Mouse (Mus musculus): ENCODE data around the gene Ift22. TPM values are rescaled to one million over a fixed set of nuclear protein-coding genes. Genes with fewer than 3 reads are reported as not detected.

Ift22 gene
- polyA plus RNA-seq, 1 experiment from 2014 or later = 115 TPM

GRCm38 (mm10) chr5:136918655-136919472, 10.9 kb downstream of the Ift22 start:
- H3K9me3 ChIP-seq = no peaks in the 10 kb centered on the region
- 3% methylated on average over 38 of the region's 38 CpGs for WGBS
- peak overlapping the region; percentile 71 for H3K9ac ChIP-seq
- H3K36me3 ChIP-seq (replicated peaks) = peaks cover 6% of the 10 kb centered on the region
- no peaks in the 10 kb centered on the region for H3K27me3 ChIP-seq
- peak; percentile 89 for ATAC-seq (ENCODE audit: low FRiP score)
- peak overlapping the region; percentile 59 for H3K4me3 ChIP-seq (replicated peaks)
- H3K4me2 ChIP-seq = peak overlapping the region; percentile 86
- H3K27ac ChIP-seq = peak overlapping the region; percentile 42; the same call in 1 of the 2 replicates
- peaks cover 7% of the 10 kb centered on the region for H3K4me1 ChIP-seq

DNA sequence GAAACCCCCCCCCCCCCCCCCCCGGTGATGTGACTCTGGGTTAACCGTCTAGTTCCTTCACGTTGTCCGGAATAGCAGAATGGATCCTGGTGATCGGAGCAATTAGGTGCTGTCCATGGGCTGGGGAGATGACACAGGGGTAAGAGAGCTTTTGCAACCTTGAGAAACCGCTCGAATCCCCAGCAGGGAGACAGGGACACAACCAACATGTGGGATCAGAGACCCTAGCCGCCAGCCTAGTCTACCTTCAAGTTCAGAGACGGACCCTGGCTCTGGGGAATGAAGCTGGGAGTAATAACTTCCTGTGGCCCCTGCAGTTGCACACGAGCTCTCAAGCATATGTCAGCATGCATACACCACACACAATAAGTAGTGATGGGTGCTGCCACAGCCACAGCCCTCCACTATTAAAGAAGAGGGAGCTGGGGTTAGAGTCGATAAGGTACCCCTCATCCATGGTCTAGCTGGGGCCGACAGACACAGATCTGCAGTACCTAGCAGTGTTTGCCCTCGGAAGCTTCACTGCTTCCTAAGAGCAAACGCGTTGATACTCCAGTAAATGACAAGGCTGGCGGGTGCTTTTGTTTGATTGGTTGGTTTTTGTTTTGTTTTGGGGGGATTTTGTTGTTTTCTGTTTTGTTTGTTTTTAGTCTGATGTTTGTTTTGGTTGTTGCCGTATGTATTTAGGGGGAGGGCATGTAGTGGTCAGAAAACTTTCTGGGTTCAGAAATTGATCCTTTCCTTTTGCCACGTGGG, 11.8 kb downstream of the Ift22 start:
- peak overlapping the region; percentile 86 for H3K4me2 ChIP-seq
- no peaks in the 10 kb centered on the region for H3K27me3 ChIP-seq
- 23% methylated on average over 18 of the region's 18 CpGs for WGBS
- peak overlapping the region; percentile 71 for H3K9ac ChIP-seq
- H3K4me3 ChIP-seq (replicated peaks) = peak overlapping the region; percentile 59
- H3K27ac ChIP-seq = no peak overlapping the region
- ATAC-seq (ENCODE audit: low FRiP score) = peak; percentile 37; the same call in 1 of the 2 replicates
- peaks cover 7% of the 10 kb centered on the region for H3K4me1 ChIP-seq
- H3K36me3 ChIP-seq (replicated peaks) = peaks cover under 1% of the 10 kb centered on the region; the same call in 1 of the 2 replicates
- no peaks in the 10 kb centered on the region for H3K9me3 ChIP-seq

GRCm38 (mm10) chr5:136922830-136923229, 14.9 kb downstream of the Ift22 start:
- Histone ChIP-seq H3K9ac (no peak overlapping the region), H3K9me3 (no peaks in the 10 kb centered on the region), H3K4me2 (no peak overlapping the region), H3K4me3 (replicated peaks) (no peak overlapping the region), H3K27ac (no peak overlapping the region), H3K27me3 (no peaks in the 10 kb centered on the region), H3K4me1 (peaks cover 7% of the 10 kb centered on the region), H3K36me3 (replicated peaks) (no peaks in the 10 kb centered on the region)
- 89% methylated on average over 9 of the region's 9 CpGs for WGBS
- no peak for ATAC-seq (ENCODE audit: low FRiP score)

DNA sequence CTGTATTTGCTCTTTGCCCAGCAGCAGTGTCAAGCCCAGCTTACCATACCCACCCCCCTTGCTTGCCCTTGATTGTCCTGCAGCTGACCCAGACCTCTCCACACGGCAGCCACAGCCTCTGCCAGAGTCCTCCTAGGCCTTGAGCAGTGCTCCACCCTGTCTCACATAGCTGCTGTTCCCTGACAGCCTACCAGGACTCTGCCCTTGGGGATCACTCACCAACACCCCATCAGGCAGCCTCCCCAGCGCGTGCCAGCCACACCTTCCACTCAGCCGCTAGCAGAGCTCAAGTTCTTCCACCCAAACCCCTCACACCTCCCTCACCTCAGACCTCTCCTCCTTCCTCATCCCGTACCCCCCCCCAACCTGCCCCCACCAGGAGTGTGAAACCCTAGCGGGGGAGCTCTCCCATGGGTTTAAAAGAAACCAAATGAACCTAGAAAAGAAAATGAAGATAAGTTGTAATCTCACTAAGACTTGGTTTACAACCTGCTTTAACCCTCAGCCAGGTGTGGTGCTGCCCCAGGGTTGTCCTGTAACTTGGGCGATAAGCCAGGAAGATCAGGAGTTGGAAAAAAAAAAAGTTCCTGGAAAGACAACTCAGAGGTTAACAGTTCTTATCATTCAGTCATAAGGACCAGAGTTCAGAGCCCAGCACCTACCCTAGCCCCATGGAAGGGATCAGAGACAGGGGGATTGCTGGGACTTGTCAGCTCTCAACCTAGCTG, 16.0 kb downstream of the Ift22 start:
- Histone ChIP-seq H3K4me3 (replicated peaks) (no peak overlapping the region), H3K4me1 (peaks cover 7% of the 10 kb centered on the region), H3K27ac (no peak overlapping the region), H3K27me3 (no peaks in the 10 kb centered on the region), H3K9ac (no peak overlapping the region), H3K9me3 (no peaks in the 10 kb centered on the region), H3K4me2 (no peak overlapping the region), H3K36me3 (replicated peaks) (no peaks in the 10 kb centered on the region)
- WGBS = 86% methylated on average over 7 of the region's 7 CpGs
- ATAC-seq (ENCODE audit: low FRiP score) = no peak

DNA sequence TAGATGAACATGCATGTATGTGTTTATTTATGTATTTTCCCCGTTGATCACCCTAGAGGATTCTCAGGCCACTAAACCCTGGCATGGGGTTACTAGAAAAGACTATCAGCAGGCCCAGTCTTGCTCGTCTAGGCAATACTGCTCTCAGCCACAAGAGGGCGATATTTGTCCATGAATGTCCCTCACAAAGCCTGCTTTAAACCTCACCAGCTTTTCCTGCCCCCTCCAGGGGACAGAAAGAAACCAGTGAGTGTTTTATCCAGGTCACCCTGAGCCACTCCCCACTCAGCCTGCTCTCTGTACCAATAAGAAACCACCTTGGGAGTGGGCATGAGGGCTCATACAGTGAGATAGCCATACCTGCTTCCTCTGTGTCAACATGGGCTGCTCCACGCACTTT, 21.1 kb downstream of the Ift22 start:
- no peak overlapping the region for H3K9ac ChIP-seq
- H3K4me3 ChIP-seq (replicated peaks) = no peak overlapping the region
- peaks cover 4% of the 10 kb centered on the region; the same call in 1 of the 2 replicates for H3K4me1 ChIP-seq
- no peaks in the 10 kb centered on the region for H3K9me3 ChIP-seq
- no peaks in the 10 kb centered on the region; the same call in 1 of the 2 replicates for H3K36me3 ChIP-seq (replicated peaks)
- H3K27me3 ChIP-seq = no peaks in the 10 kb centered on the region
- H3K4me2 ChIP-seq = no peak overlapping the region
- no peak overlapping the region for H3K27ac ChIP-seq
- 22% methylated on average over 4 of the region's 4 CpGs for WGBS
- peak; percentile 61; the same call in 1 of the 2 replicates for ATAC-seq (ENCODE audit: low FRiP score)

GRCm38 (mm10) chr5:136931896-136932295, 23.9 kb downstream of the Ift22 start:
- WGBS = 89% methylated on average over 14 of the region's 14 CpGs
- H3K4me2 ChIP-seq = no peak overlapping the region
- H3K36me3 ChIP-seq (replicated peaks) = no peaks in the 10 kb centered on the region; the same call in 1 of the 2 replicates

DNA sequence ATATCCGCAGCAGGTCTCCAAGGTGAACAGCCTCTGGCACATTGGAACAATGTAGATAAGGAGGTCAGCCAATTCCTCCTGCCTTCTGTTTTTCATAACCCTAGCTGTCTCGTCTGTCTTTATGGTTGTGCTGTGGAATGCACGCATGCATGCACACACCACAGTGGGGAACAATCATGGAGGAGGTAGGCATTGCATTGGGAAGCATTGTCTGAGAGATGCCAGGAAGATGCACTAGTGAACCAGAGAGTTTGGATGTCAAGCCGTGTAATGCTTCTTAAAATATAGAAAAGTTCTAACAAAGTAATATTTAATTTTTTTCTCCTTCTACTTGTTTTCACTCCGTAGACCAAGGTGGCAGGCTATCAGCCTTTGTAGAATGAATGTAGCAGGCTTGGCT, 25.0 kb downstream of the Ift22 start:
- Histone ChIP-seq H3K4me2 (no peak overlapping the region), H3K9me3 (no peaks in the 10 kb centered on the region), H3K27ac (no peak overlapping the region), H3K27me3 (no peaks in the 10 kb centered on the region), H3K9ac (no peak overlapping the region), H3K36me3 (replicated peaks) (no peaks in the 10 kb centered on the region; the same call in 1 of the 2 replicates), H3K4me3 (replicated peaks) (no peak overlapping the region), H3K4me1 (peaks cover 4% of the 10 kb centered on the region; the same call in 1 of the 2 replicates)
- no peak for ATAC-seq (ENCODE audit: low FRiP score)
- WGBS = 87% methylated on average over 5 of the region's 5 CpGs

More at GRCm38 (mm10) chr5:136931896-136932295, 23.9 kb downstream of the Ift22 start:
- Histone ChIP-seq H3K9ac (no peak overlapping the region), H3K9me3 (no peaks in the 10 kb centered on the region), H3K4me1 (peaks cover 4% of the 10 kb centered on the region; the same call in 1 of the 2 replicates), H3K27ac (no peak overlapping the region), H3K4me3 (replicated peaks) (no peak overlapping the region), H3K27me3 (no peaks in the 10 kb centered on the region)
- no peak for ATAC-seq (ENCODE audit: low FRiP score)

- WGBS = 91% methylated on average over 6 of the region's 6 CpGs
- no peak overlapping the region for H3K9ac ChIP-seq
Measured at GRCm38 (mm10) chr5:136933930-136934329, 26.0 kb downstream of the Ift22 start.

DNA sequence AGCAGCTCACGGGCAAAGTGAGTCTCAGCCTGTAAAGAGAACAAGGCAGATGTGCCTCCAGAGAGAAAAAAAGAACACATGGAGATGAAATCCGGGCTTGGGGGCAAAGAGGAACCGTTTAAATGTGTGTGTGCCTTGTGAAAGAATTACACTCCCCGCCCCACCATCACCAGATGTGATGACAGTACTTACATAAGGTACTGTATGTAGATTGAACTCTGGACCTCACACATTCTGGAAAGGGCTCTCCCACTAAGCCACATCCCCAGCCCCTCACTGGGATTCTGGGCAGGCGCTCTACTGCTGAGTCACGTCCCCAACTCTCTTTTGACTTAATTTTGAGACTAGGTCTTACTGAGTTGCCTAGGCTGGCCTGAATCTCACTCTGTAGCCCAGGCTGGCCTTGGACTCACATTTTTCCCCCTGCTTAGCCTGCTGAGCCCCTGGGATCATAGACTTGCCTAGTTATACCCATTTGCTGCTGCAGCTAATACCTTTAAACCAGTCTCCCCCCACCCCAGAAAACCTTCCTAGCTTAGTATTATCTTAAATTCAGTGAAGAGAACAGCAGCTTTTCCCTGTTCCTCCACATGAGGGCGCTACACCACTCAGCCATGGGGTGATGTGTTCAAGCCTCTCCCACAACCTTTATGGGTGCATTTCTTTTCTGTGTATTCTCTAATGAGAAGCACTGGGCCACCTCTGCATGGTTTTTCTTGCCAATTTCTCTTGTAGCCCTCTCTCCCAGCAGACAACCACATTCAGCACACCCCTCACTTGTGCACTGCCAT, 28.1 kb downstream of the Ift22 start:
- Histone ChIP-seq H3K4me1 (no peaks in the 10 kb centered on the region), H3K27me3 (no peaks in the 10 kb centered on the region), H3K9ac (no peak overlapping the region), H3K27ac (no peak overlapping the region), H3K36me3 (replicated peaks) (no peaks in the 10 kb centered on the region), H3K9me3 (no peaks in the 10 kb centered on the region), H3K4me3 (replicated peaks) (no peak overlapping the region), H3K4me2 (no peak overlapping the region)
- no peak for ATAC-seq (ENCODE audit: low FRiP score)
- WGBS = 72% methylated on average over 7 of the region's 7 CpGs

More at GRCm38 (mm10) chr5:136933930-136934329, 26.0 kb downstream of the Ift22 start:
- Histone ChIP-seq H3K4me2 (no peak overlapping the region), H3K27ac (no peak overlapping the region), H3K9me3 (no peaks in the 10 kb centered on the region), H3K36me3 (replicated peaks) (no peaks in the 10 kb centered on the region; the same call in 1 of the 2 replicates), H3K4me3 (replicated peaks) (no peak overlapping the region), H3K4me1 (peaks cover 4% of the 10 kb centered on the region; the same call in 1 of the 2 replicates), H3K27me3 (no peaks in the 10 kb centered on the region)
- no peak for ATAC-seq (ENCODE audit: low FRiP score)

DNA sequence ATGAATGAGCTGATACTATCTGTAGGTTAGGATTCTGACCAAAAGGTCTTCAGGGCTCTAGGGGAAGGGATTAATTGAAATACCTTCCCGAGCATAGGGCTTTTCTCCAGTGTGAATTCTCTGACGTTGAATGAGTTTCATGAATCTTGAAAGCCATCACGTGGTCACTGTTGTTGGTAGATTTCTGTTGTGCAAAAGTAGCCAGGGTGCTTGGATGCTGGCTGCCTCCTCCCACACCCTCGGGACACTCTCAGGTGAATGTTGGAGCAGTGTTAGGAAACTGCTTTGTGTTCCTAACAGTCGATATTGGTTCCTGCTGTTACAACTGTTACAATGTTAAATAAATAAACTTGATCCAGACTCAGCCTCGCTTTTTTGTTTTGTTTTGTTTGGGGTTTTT, 28.8 kb downstream of the Ift22 start:
- Histone ChIP-seq H3K36me3 (replicated peaks) (no peaks in the 10 kb centered on the region), H3K27ac (no peak overlapping the region), H3K9ac (no peak overlapping the region), H3K9me3 (no peaks in the 10 kb centered on the region), H3K4me1 (no peaks in the 10 kb centered on the region), H3K4me2 (no peak overlapping the region), H3K27me3 (no peaks in the 10 kb centered on the region), H3K4me3 (replicated peaks) (no peak overlapping the region)
- no peak for ATAC-seq (ENCODE audit: low FRiP score)
- WGBS = 85% methylated on average over 6 of the region's 6 CpGs

DNA sequence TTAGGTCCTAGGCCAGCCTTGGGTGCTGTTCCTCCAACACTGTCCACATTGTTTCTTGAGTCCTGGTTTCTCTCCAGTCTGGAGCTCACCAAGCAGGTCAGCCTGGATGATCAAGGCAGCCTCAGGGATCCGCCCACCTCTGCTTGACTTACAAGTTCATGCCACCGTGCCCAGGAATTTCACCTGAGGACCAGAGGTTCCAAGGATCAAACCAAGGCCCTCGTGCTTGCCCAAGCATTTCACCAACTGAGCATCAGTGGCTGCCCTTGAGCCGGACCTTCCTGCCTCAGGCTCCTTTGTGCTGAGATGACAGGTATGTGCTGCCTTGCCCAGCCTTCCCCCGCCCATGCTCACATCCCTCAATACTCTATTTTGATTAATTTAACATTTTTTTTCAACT, 29.7 kb downstream of the Ift22 start:
- Histone ChIP-seq H3K27me3 (no peaks in the 10 kb centered on the region), H3K36me3 (replicated peaks) (no peaks in the 10 kb centered on the region), H3K9me3 (no peaks in the 10 kb centered on the region), H3K4me3 (replicated peaks) (no peak overlapping the region), H3K27ac (no peak overlapping the region), H3K4me2 (no peak overlapping the region), H3K9ac (no peak overlapping the region), H3K4me1 (no peaks in the 10 kb centered on the region)
- 88% methylated on average over 5 of the region's 5 CpGs for WGBS
- ATAC-seq (ENCODE audit: low FRiP score) = no peak

Data from forebrain, embryonic 12.5 days (tissue).